ENCODE assay signal across 7 mouse cellular contexts in the genomic region with DNA sequence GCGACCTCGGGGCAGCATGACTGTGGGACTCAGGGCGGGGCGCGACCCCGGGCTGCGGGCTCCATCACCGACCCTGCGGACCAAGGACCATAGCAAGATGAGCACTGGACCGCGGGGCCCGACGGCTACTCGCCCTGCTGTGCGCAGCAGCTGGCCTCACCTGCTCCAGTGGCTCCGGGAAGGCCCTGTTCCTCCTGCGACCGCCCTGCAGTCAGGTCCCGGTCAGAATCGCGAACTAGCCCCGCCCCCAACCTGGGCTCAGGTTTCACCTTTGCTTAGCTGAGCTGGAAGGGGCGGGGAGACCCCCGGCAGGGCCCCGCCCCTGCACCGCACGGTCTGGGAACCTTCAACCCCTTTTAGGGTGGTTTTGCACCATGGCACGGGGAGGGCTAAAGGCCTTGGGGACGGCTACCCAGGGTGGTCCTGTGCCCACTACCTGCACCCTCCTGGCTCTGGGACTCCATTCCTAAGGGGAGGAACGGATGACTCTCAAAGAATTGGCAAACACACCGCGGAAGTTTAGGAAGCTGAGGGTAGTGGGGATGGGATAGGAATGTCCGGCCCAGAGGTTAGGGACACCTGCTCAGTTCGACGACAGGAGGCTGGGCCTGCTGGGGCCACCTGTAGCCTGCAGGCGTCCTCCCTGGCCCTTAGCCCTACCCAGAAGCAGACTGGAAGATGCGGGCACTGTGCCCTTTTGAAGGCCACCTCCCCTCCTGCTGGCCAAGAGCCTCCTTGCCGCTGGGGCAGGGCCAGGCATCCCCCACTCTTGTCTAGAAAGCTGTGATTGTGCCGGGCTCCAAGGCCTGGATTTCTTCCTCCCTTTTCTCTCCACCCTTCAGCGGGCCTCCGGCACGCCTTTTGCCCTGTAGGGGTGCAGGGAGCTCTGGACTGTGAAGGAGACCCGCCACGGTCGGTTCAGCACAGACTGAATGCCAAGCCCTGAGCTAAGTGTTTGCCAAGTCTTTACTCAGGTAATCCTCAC. TPM values are rescaled to one million over a fixed set of nuclear protein-coding genes. Genes with fewer than 3 reads are reported as not detected.
A peak's percentile ranks its signal among the peaks of the same experiment; 100 is the strongest.
DNase-seq lines count a peak whose midpoint lies in the region; ATAC-seq and TF ChIP-seq lines count a peak whose summit lies in the region.

No protein-coding gene starts in this region.

- peak; percentile 39 to 40 for DNase-seq in B cell, adult 2 months
- peak; percentile 97 for DNase-seq in kidney, adult 2 months
- no peak for DNase-seq in gastrocnemius, postnatal 10 days

- TF ChIP-seq POLR2A in ES-Bruce4 (IDR thresholded peaks at IDR 0.05; ENCODE audit: insufficient read depth, low read length) = peak; percentile 34
- TF ChIP-seq POLR2A in kidney, adult 2 months (IDR thresholded peaks at IDR 0.05; ENCODE audit: low read depth, low read length) = peak; percentile 54
- TF ChIP-seq POLR2A in small intestine, adult 2 months (IDR thresholded peaks at IDR 0.05; ENCODE audit: low read depth, low read length) = no peak; the same call in 1 of the 2 replicates

- peak overlapping the region; percentile 71 for H3K4me3 ChIP-seq in ES-Bruce4 (ENCODE audit: low read depth, low read length)
- H3K4me3 ChIP-seq in embryonic facial prominence, embryonic 15.5 days (replicated peaks) = peak overlapping the region; percentile 48
- H3K4me3 ChIP-seq in kidney, adult 2 months (ENCODE audit: insufficient read depth, low read depth, low read length) = peak overlapping the region; percentile 57
- H3K4me3 ChIP-seq in lung, embryonic 15.5 days = peak overlapping the region; percentile 44
- H3K4me3 ChIP-seq in small intestine, adult 2 months (ENCODE audit: low read depth, low read length) = peak overlapping the region; percentile 69

- no peak; the same call in 1 of the 2 replicates for ATAC-seq in embryonic facial prominence, embryonic 15.5 days (ENCODE audit: insufficient number of reproducible peaks, low FRiP score, low TSS enrichment, low read depth)
- ATAC-seq in lung, embryonic 15.5 days (ENCODE audit: borderline replicate concordance, extremely low read depth, low FRiP score, low TSS enrichment) = peak; percentile 19

- H3K27me3 ChIP-seq in ES-Bruce4 (ENCODE audit: control insufficient read depth, insufficient read depth, low read length, poor library complexity, severe bottlenecking) = no peaks in the 10 kb centered on the region
- H3K27me3 ChIP-seq in embryonic facial prominence, embryonic 15.5 days = peaks cover 30% of the 10 kb centered on the region
- H3K27me3 ChIP-seq in kidney, adult 2 months (replicated peaks; ENCODE audit: control insufficient read depth, insufficient read depth, low read length) = no peaks in the 10 kb centered on the region
- H3K27me3 ChIP-seq in lung, embryonic 15.5 days = peaks cover 35% of the 10 kb centered on the region
- H3K27me3 ChIP-seq in small intestine, adult 2 months (ENCODE audit: control insufficient read depth, insufficient read depth, low read length) = no peaks in the 10 kb centered on the region

- peak overlapping the region; percentile 39 for H3K9ac ChIP-seq in ES-Bruce4 (ENCODE audit: low read depth, poor library complexity, severe bottlenecking)
- peak overlapping the region; percentile 50 for H3K9ac ChIP-seq in embryonic facial prominence, embryonic 15.5 days
- peak overlapping the region; percentile 36 for H3K9ac ChIP-seq in lung, embryonic 15.5 days

- no peaks in the 10 kb centered on the region for H3K9me3 ChIP-seq in ES-Bruce4 (replicated peaks; ENCODE audit: control insufficient read depth, insufficient read depth, low read length, poor library complexity, severe bottlenecking)
- no peaks in the 10 kb centered on the region for H3K9me3 ChIP-seq in embryonic facial prominence, embryonic 15.5 days (replicated peaks)
- H3K9me3 ChIP-seq in lung, embryonic 15.5 days = no peaks in the 10 kb centered on the region

- H3K4me1 ChIP-seq in ES-Bruce4 (ENCODE audit: control insufficient read depth, insufficient read depth, low read length) = peaks cover 9% of the 10 kb centered on the region
- peaks cover 46% of the 10 kb centered on the region for H3K4me1 ChIP-seq in embryonic facial prominence, embryonic 15.5 days
- H3K4me1 ChIP-seq in kidney, adult 2 months (ENCODE audit: control insufficient read depth, insufficient read depth, low read length) = peaks cover 33% of the 10 kb centered on the region
- H3K4me1 ChIP-seq in lung, embryonic 15.5 days = peaks cover 50% of the 10 kb centered on the region
- H3K4me1 ChIP-seq in small intestine, adult 2 months (ENCODE audit: control insufficient read depth, insufficient read depth, insufficient read length, low read length) = peaks cover 40% of the 10 kb centered on the region

- no peak for TF ChIP-seq CTCF in ES-Bruce4 (IDR thresholded peaks at IDR 0.05; ENCODE audit: low read depth, low read length)
- TF ChIP-seq CTCF in kidney, adult 2 months (conservative IDR thresholded peaks at IDR 0.05; ENCODE audit: insufficient read depth, insufficient read length, low read depth, low read length) = no peak
- peak; percentile 7; the same call in 1 of the 2 replicates for TF ChIP-seq CTCF in small intestine, adult 2 months (IDR thresholded peaks at IDR 0.05; ENCODE audit: extremely low read depth, insufficient read length, insufficient replicate concordance, low read depth, low read length)

- TF ChIP-seq EP300 in ES-Bruce4 (IDR thresholded peaks at IDR 0.05; ENCODE audit: insufficient read depth, low read depth, low read length) = peak; percentile 47; the same call in 1 of the 2 replicates

- H3K36me3 ChIP-seq in ES-Bruce4 (ENCODE audit: control insufficient read depth, insufficient read depth, low read length, poor library complexity, severe bottlenecking) = no peaks in the 10 kb centered on the region
- no peaks in the 10 kb centered on the region for H3K36me3 ChIP-seq in embryonic facial prominence, embryonic 15.5 days
- H3K36me3 ChIP-seq in kidney, adult 2 months (ENCODE audit: control insufficient read depth, insufficient read depth, low read length) = no peaks in the 10 kb centered on the region
- no peaks in the 10 kb centered on the region for H3K36me3 ChIP-seq in lung, embryonic 15.5 days
- H3K36me3 ChIP-seq in small intestine, adult 2 months (ENCODE audit: control insufficient read depth, insufficient read depth, low read length) = no peaks in the 10 kb centered on the region

- WGBS in embryonic facial prominence, embryonic 15.5 days = 2% methylated on average over 45 of the region's 45 CpGs
- WGBS in kidney, adult 2 months = 3% methylated on average over 45 of the region's 45 CpGs
- 4% methylated on average over 45 of the region's 45 CpGs for WGBS in lung, embryonic 15.5 days
- 5% methylated on average over 45 of the region's 45 CpGs for WGBS in small intestine, adult 2 months

- H3K27ac ChIP-seq in ES-Bruce4 (ENCODE audit: insufficient read depth, low read length) = peak overlapping the region; percentile 30; the same call in 1 of the 2 replicates
- peak overlapping the region; percentile 96 for H3K27ac ChIP-seq in embryonic facial prominence, embryonic 15.5 days (replicated peaks)
- H3K27ac ChIP-seq in kidney, adult 2 months (ENCODE audit: insufficient read depth, low read depth, low read length) = peak overlapping the region; percentile 99
- peak overlapping the region; percentile 95 for H3K27ac ChIP-seq in lung, embryonic 15.5 days
- peak overlapping the region; percentile 56 for H3K27ac ChIP-seq in small intestine, adult 2 months (ENCODE audit: insufficient read depth, low read depth, low read length)

- H3K4me2 ChIP-seq in embryonic facial prominence, embryonic 15.5 days (replicated peaks) = peak overlapping the region; percentile 78
- peak overlapping the region; percentile 60 for H3K4me2 ChIP-seq in lung, embryonic 15.5 days

RNA-seq across cellular contexts. Expression of a gene that starts 3.4 kb away (rescaled TPM):
- 7.3 and 7.9 TPM in 2 replicates for polyA plus RNA-seq in ES-Bruce4 (2011; ENCODE audit: insufficient read depth, insufficient read length, low read depth, missing spikeins)
- 27.8 and 28.8 TPM in 2 replicates for polyA plus RNA-seq in embryonic facial prominence, embryonic 15.5 days (2015; fragmentation: Nextera tagmentation; extraction: Ambion mirVana)
- polyA plus RNA-seq in kidney, adult 2 months (2012; rRNA removed) = 81.9 and 92.5 TPM in 2 replicates
- 23.8 and 24.0 TPM in 2 replicates for polyA plus RNA-seq in lung, embryonic 15.5 days (2015; fragmentation: Nextera tagmentation; extraction: Ambion mirVana)
- polyA plus RNA-seq in small intestine, adult 2 months (2012; rRNA removed) = 71.2 and 157 TPM in 2 replicates
- 10 to 100 TPM; 19.0 to 22.2 TPM for total RNA-seq in gastrocnemius, postnatal 10 days (2021)

RNA-seq across cellular contexts. Expression of a gene that starts 3.6 kb away (rescaled TPM):
- 27.9 and 31.4 TPM in 2 replicates for polyA plus RNA-seq in ES-Bruce4 (2011; ENCODE audit: insufficient read depth, insufficient read length, low read depth, missing spikeins)
- polyA plus RNA-seq in embryonic facial prominence, embryonic 15.5 days (2015; fragmentation: Nextera tagmentation; extraction: Ambion mirVana) = 22.5 and 23.6 TPM in 2 replicates
- polyA plus RNA-seq in kidney, adult 2 months (2012; rRNA removed) = 54.1 and 70.7 TPM in 2 replicates
- 17.0 and 18.7 TPM in 2 replicates for polyA plus RNA-seq in lung, embryonic 15.5 days (2015; fragmentation: Nextera tagmentation; extraction: Ambion mirVana)
- polyA plus RNA-seq in small intestine, adult 2 months (2012; rRNA removed) = 12.3 and 15.6 TPM in 2 replicates
- total RNA-seq in gastrocnemius, postnatal 10 days (2021) = under 1 TPM; 0.40 to 0.70 TPM

RNA-seq across cellular contexts. Expression of a gene that starts 11.2 kb away (rescaled TPM):
- 1.2 TPM in 1 of 2 replicates, not detected in the other for polyA plus RNA-seq in ES-Bruce4 (2011; ENCODE audit: insufficient read depth, insufficient read length, low read depth, missing spikeins)
- 3.4 and 6.3 TPM in 2 replicates for polyA plus RNA-seq in embryonic facial prominence, embryonic 15.5 days (2015; fragmentation: Nextera tagmentation; extraction: Ambion mirVana)
- polyA plus RNA-seq in kidney, adult 2 months (2012; rRNA removed) = 4.3 and 5.3 TPM in 2 replicates
- 2.5 and 3.0 TPM in 2 replicates for polyA plus RNA-seq in lung, embryonic 15.5 days (2015; fragmentation: Nextera tagmentation; extraction: Ambion mirVana)
- 3.5 and 7.4 TPM in 2 replicates for polyA plus RNA-seq in small intestine, adult 2 months (2012; rRNA removed)
- 1 to 10 TPM in 1 of 2 experiments, under 1 TPM in 1; 0.80 to 1.9 TPM for total RNA-seq in gastrocnemius, postnatal 10 days (2021)

RNA-seq across cellular contexts. Expression of a gene that starts 29.9 kb away (rescaled TPM):
- polyA plus RNA-seq in ES-Bruce4 (2011; ENCODE audit: insufficient read depth, insufficient read length, low read depth, missing spikeins) = 13.6 and 16.0 TPM in 2 replicates
- 34.0 and 34.6 TPM in 2 replicates for polyA plus RNA-seq in embryonic facial prominence, embryonic 15.5 days (2015; fragmentation: Nextera tagmentation; extraction: Ambion mirVana)
- 41.5 and 49.3 TPM in 2 replicates for polyA plus RNA-seq in kidney, adult 2 months (2012; rRNA removed)
- 15.1 and 15.2 TPM in 2 replicates for polyA plus RNA-seq in lung, embryonic 15.5 days (2015; fragmentation: Nextera tagmentation; extraction: Ambion mirVana)
- 4.7 and 5.3 TPM in 2 replicates for polyA plus RNA-seq in small intestine, adult 2 months (2012; rRNA removed)
- 10 to 100 TPM; 24.1 to 27.2 TPM for total RNA-seq in gastrocnemius, postnatal 10 days (2021)

Comparison
In these comparisons a context has a peak if more than half of its experiments do, and no peak if none do; other contexts are left out.
1. H3K27ac ChIP-seq: peak in every context shown above with its lines; median percentile 99 in kidney, adult 2 months; 96 in embryonic facial prominence, embryonic 15.5 days; 95 in lung, embryonic 15.5 days; 56 in small intestine, adult 2 months; 30 in ES-Bruce4.